Mouse (Mus musculus): ENCODE data around the gene Gm44503. TPM values are rescaled to one million over a fixed set of nuclear protein-coding genes. Genes with fewer than 3 reads are reported as not detected.

Gm44503 gene
- polyA plus RNA-seq (2015; fragmentation: Nextera tagmentation; extraction: Ambion mirVana) = not detected in 2 replicates

DNA sequence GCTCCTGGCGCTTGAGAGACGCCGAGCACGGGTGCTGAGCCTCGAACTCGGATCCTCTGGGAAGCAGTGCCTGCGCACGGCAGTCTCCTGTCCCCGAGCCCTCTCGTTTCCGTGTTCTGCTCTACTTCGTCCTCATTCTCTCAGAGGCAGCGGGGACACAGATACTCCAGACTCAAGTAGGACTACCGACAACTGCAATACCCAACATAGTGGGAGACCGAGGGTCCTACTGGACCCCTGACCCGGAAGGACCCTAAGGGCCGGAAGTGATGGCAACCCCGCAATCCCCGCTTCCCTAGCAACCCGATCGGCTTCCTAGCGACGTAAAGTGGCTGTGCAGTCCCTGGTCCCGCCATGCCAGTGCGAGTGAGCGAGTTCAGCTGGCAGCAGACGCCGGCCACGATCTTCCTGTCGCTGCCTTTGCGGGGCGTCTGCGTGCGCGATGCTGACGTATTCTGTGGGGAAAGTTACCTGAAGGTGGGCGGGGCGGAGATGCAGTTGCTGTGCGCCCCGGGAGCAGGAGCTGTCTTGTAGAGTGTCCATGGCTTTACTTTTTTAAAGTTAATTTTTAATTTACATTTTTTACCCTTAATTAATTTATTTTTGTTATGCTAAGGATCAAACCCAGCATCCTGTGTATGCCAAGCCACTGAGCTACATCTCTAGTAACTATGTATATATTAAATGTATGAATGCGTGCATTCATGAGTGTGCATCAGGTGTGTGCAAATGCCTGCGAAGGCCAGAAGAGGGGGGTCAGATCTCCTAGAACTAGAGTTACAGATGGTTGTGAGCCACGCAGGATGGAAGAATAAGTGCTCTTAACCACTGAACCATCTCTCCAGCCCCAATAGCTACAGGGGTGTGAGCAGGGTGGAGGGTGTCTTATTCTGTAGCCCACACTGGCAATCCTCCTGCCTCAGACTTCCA, at the start of gene Gm44503, which contains the start of gene Dyx1c1:
Gene Gm44503 (plus strand): TSS at position 332 of the 930 bp plus-strand sequence.
Gene Dyx1c1 (plus strand): TSS at position 265 of the 930 bp plus-strand sequence.
- peak; percentile 96 for ATAC-seq (ENCODE audit: low FRiP score)
- WGBS = 1% methylated on average over 43 of the region's 43 CpGs
- no peaks in the 10 kb centered on the region for H3K27me3 ChIP-seq (replicated peaks)
- H3K9ac ChIP-seq (replicated peaks) = peak within 1 kb of the TSS; percentile 54
- peak within 1 kb of the TSS; percentile 57 for H3K4me3 ChIP-seq (replicated peaks)
- no peaks in the 10 kb centered on the region for H3K9me3 ChIP-seq (replicated peaks)
- H3K4me2 ChIP-seq = peak within 1 kb of the TSS; percentile 66
- peaks cover 13% of the 10 kb centered on the region for H3K4me1 ChIP-seq
- H3K36me3 ChIP-seq = no peaks in the 10 kb centered on the region
- peak within 1 kb of the TSS; percentile 75 for H3K27ac ChIP-seq (replicated peaks)

DNA sequence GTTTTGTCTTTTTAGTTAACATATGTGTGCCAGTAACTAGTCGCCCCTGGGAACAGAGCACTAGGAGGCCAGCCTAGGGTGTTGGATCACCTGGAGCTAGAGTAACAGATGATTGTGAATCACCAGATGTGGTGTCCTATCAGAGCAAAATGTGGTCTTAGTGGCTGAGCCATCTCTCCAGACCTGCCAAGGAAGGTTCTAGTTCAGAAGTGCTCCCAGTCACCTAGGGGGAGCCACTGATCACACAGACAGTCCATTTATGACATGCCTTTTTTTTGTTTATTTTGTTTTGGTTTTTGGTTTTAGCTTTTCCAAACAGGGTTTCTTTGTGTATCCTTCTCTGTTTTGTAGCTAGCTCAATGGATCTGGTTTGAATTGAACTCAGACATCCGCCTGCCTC, 47.3 kb upstream of the Gm44503 start:
- Histone ChIP-seq H3K4me2 (no peak overlapping the region), H3K9ac (replicated peaks) (no peak overlapping the region), H3K36me3 (no peaks in the 10 kb centered on the region), H3K27me3 (replicated peaks) (no peaks in the 10 kb centered on the region), H3K9me3 (replicated peaks) (no peaks in the 10 kb centered on the region), H3K4me3 (replicated peaks) (no peak overlapping the region), H3K27ac (replicated peaks) (no peak overlapping the region), H3K4me1 (no peaks in the 10 kb centered on the region)
- ATAC-seq (ENCODE audit: low FRiP score) = no peak
- 95% methylated on average over 2 of the region's 2 CpGs for WGBS

DNA sequence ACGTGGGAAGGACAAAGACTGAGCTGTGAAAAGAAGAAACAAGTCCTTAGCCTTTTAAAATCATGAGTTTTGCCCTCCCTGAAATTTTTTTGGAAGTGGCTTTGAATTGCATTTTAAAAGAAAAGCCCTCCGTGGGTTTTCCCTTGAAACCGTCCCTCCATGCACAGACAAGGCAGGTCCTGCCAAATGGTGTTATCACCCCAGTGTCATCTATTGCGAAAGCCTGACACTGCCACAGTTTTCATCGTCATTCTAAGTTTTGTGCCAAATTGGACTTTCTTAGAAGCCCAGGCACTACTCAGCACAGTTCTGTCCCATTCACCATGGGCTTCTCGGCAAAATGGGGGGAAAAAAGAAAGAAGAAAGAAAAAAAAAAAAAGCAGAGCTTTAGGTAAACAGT, 45.1 kb upstream of the Gm44503 start:
- Histone ChIP-seq H3K36me3 (no peaks in the 10 kb centered on the region), H3K27me3 (replicated peaks) (no peaks in the 10 kb centered on the region), H3K4me2 (no peak overlapping the region), H3K27ac (replicated peaks) (no peak overlapping the region), H3K4me3 (replicated peaks) (no peak overlapping the region), H3K9me3 (replicated peaks) (no peaks in the 10 kb centered on the region), H3K9ac (replicated peaks) (no peak overlapping the region), H3K4me1 (no peaks in the 10 kb centered on the region)
- no peak for ATAC-seq (ENCODE audit: low FRiP score)
- 78% methylated on average over 6 of the region's 6 CpGs for WGBS

DNA sequence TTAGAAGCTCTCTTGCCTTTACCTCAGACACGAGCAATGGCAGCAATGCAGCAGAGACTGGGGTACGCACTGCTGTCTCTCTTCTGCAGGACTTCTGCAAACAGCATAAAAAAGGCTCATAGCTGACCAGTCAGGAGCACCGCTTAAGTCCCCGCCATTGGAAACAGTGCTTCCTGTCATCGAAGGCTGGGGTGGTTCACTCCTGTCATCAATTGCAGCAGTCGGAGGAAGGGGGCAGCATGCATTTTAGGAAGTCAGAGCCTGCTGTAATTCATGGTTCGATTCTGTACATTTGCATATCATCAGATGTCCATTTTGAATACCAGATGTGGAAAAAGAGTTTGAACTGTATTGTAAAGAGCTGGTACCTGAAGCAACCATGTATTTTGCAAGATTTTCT, 42.9 kb upstream of the Gm44503 start:
- Histone ChIP-seq H3K9me3 (replicated peaks) (no peaks in the 10 kb centered on the region), H3K36me3 (no peaks in the 10 kb centered on the region), H3K4me1 (no peaks in the 10 kb centered on the region), H3K27me3 (replicated peaks) (no peaks in the 10 kb centered on the region), H3K9ac (replicated peaks) (no peak overlapping the region), H3K4me2 (no peak overlapping the region), H3K4me3 (replicated peaks) (no peak overlapping the region), H3K27ac (replicated peaks) (no peak overlapping the region)
- no peak for ATAC-seq (ENCODE audit: low FRiP score)
- 77% methylated on average over 7 of the region's 7 CpGs for WGBS

DNA sequence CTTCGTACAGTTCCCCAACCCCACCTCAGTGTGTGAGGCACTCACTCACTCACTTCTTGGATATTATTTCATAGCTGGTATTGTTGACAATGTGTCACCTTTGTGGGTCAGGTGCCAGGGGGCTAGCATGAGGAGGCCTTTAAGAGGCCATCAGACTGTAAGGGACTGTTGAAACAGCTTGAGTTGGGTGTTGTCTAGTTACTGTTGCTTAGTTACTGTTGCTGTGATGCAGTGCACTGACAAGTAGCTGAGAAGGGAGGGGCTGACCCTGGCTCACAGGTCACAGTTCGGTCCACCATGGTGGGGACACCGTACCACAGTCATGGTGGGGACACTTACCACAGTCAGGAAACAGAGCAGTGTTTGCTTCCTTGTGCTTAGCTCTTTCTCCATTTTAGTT, 35.6 kb upstream of the Gm44503 start:
- H3K4me1 ChIP-seq = peaks cover 29% of the 10 kb centered on the region
- H3K27me3 ChIP-seq (replicated peaks) = no peaks in the 10 kb centered on the region
- no peaks in the 10 kb centered on the region for H3K36me3 ChIP-seq
- no peaks in the 10 kb centered on the region for H3K9me3 ChIP-seq (replicated peaks)
- no peak overlapping the region for H3K27ac ChIP-seq (replicated peaks)
- no peak for ATAC-seq (ENCODE audit: low FRiP score)
- H3K4me2 ChIP-seq = no peak overlapping the region
- no peak overlapping the region for H3K9ac ChIP-seq (replicated peaks)
- no peak overlapping the region for H3K4me3 ChIP-seq (replicated peaks)
- 74% methylated on average over 3 of the region's 3 CpGs for WGBS

DNA sequence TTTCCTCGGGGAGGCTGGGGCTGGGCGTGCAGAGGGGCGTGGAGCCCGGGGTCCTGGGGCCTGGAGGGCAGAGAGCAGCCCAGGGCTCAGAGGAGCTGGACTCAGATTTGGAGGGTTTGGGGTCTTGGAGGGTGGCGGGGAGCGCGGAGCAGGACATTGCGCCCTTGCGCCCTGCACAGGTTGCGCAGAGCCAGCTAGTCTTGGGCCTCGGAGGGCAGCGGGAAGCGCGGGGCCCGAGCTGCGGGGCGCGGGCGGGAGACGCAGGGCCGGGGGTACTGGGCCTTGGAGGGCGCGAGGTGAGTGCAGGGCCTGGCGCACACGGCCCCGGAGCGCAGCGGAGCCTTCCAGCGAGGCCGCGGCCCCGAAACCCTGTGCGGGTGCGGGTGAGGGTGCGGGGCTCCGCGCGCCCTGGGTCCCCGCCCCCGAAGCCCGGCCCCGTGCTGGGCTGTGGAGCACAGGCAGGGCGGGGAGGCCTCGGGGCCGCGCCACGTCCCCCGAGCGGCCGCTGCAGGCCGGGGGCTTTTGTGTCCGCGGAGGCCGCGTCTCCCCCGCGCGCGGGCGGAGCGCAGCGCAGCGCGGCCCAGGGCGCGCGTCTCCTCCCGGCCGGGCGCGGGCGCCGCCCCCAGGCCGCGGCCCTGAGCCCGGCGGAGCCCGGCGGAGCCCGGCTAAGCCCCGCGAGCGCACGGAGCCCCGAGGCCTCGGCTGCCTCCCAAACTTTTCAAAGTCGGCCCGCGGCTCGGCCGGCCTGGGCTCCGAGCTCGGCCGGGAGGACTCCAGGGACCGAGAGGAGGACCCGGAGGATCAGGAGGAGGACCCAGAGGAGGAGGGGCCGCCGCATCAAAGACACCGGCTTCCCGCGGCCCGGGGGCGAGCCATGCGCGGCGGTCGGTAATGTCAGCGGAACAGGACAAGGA, 33.4 kb upstream of the Gm44503 start, which contains the start of gene Pygo1:
Gene Pygo1 (plus strand): TSS at position 625 of the 914 bp plus-strand sequence.
- peak within 1 kb of the TSS; percentile 90 for H3K9ac ChIP-seq (replicated peaks)
- ATAC-seq (ENCODE audit: low FRiP score) = peak; percentile 88
- peak within 1 kb of the TSS; percentile 87 for H3K27ac ChIP-seq (replicated peaks)
- no peaks in the 10 kb centered on the region for H3K36me3 ChIP-seq
- peak within 1 kb of the TSS; percentile 82 for H3K4me3 ChIP-seq (replicated peaks)
- H3K4me2 ChIP-seq = peak within 1 kb of the TSS; percentile 98
- H3K27me3 ChIP-seq (replicated peaks) = no peaks in the 10 kb centered on the region
- H3K4me1 ChIP-seq = peaks cover 31% of the 10 kb centered on the region
- H3K9me3 ChIP-seq (replicated peaks) = no peaks in the 10 kb centered on the region
- WGBS = 1% methylated on average over 69 of the region's 108 CpGs

DNA sequence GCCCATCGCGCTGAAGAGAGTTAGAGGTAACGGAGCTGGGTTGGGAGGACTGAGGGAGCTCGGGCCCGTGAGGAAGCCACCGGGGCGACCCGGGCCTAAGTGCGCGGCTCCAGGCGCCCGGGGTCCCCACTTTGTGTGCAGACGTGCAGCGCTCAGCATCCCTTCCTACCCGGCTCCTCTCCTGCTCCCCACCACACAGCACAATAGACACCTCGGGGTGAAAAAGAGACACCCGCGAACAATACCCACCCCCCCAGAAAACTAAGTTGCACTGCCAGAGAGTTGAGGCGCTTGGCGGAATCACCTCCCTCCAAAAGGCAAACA, 32.8 kb upstream of the Gm44503 start:
- H3K4me3 ChIP-seq (replicated peaks) = peak overlapping the region; percentile 82
- peak overlapping the region; percentile 87 for H3K27ac ChIP-seq (replicated peaks)
- H3K4me2 ChIP-seq = peak overlapping the region; percentile 98
- peaks cover 31% of the 10 kb centered on the region for H3K4me1 ChIP-seq
- WGBS = 3% methylated on average over 20 of the region's 20 CpGs
- H3K27me3 ChIP-seq (replicated peaks) = no peaks in the 10 kb centered on the region
- H3K9me3 ChIP-seq (replicated peaks) = no peaks in the 10 kb centered on the region
- ATAC-seq (ENCODE audit: low FRiP score) = peak; percentile 66; the same call in 1 of the 2 replicates
- no peaks in the 10 kb centered on the region for H3K36me3 ChIP-seq
- peak overlapping the region; percentile 90 for H3K9ac ChIP-seq (replicated peaks)

DNA sequence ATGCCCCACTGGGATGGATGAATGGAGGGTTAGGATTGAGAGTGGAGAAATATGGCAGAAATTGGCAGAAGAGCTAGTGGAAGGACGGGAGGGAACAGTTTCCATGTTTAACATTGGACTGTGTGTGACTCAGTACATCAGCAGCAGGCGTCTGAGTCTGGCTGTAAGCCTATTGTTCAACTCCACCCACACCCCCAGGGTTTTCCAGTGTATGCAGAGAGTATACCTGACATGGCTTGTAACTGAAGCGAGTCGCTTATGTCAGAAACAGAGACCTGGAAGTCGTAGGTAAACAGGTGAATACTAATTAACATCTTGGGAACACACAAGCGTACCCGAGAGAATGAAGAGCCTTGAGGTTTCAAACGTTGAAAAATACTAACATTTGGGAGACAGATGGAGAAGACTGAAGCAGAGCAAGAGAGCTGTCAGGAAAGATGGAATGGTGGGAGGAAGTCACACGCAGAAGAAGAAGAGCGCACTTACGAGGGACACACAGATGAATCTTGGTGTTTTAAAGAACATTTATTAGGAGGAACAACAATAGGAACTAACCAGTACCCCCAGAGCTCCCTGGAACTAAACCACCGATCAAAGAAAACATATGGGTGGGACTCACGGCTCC, 27.4 kb upstream of the Gm44503 start:
- H3K27me3 ChIP-seq (replicated peaks) = no peaks in the 10 kb centered on the region
- no peak overlapping the region for H3K9ac ChIP-seq (replicated peaks)
- H3K27ac ChIP-seq (replicated peaks) = no peak overlapping the region
- ATAC-seq (ENCODE audit: low FRiP score) = no peak
- 81% methylated on average over 13 of the region's 13 CpGs for WGBS
- no peak overlapping the region for H3K4me2 ChIP-seq
- no peak overlapping the region for H3K4me3 ChIP-seq (replicated peaks)
- peaks cover 20% of the 10 kb centered on the region for H3K4me1 ChIP-seq
- peaks cover 2% of the 10 kb centered on the region; the same call in 1 of the 2 replicates for H3K36me3 ChIP-seq
- no peaks in the 10 kb centered on the region for H3K9me3 ChIP-seq (replicated peaks)

DNA sequence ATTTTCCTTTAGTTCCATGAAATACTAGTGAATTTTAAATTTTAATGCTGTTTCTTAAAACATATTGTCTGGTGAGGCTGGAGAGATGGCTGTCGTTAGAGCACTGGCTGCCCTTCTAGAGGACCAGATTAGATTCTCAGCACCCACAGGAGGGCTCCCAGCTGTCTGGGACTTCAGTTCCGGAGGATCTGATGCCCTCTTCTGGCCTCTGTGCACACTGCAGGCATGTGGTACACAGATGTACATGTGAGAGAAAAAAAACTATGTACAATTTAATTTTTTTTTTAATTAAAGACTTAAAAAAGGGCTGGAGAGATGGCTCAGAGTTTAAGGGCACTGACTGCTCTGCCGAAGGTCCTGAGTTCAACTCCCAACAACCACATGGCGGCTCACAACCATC, 23.3 kb upstream of the Gm44503 start:
- WGBS = 87% methylated on average over 4 of the region's 4 CpGs
- Histone ChIP-seq H3K9ac (replicated peaks) (no peak overlapping the region), H3K27ac (replicated peaks) (no peak overlapping the region), H3K4me2 (no peak overlapping the region), H3K36me3 (peaks cover 2% of the 10 kb centered on the region; the same call in 1 of the 2 replicates), H3K4me3 (replicated peaks) (no peak overlapping the region), H3K27me3 (replicated peaks) (no peaks in the 10 kb centered on the region), H3K9me3 (replicated peaks) (no peaks in the 10 kb centered on the region), H3K4me1 (no peaks in the 10 kb centered on the region)
- no peak for ATAC-seq (ENCODE audit: low FRiP score)

DNA sequence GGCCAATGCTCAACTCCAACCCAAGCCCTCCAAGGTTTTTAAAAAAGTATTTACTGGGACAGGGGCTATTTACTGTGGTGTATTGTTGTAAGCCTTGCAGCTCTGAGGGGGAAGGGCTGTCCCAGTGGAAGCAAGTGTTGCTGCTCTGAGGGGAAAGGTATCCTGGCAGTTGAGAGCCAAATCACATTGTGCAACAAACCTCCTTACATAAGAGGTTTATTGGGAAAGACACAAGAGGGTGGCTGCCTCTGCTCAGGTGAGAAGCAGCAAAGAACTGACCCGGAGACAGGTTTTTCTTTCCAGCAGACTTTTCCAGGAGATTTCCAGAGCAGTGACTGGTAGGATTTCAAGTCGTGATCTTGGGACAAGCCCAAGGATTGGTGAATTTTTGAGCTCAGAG, 22.4 kb upstream of the Gm44503 start:
- H3K27me3 ChIP-seq (replicated peaks) = no peaks in the 10 kb centered on the region
- 74% methylated on average over 2 of the region's 2 CpGs for WGBS
- no peak overlapping the region for H3K27ac ChIP-seq (replicated peaks)

DNA sequence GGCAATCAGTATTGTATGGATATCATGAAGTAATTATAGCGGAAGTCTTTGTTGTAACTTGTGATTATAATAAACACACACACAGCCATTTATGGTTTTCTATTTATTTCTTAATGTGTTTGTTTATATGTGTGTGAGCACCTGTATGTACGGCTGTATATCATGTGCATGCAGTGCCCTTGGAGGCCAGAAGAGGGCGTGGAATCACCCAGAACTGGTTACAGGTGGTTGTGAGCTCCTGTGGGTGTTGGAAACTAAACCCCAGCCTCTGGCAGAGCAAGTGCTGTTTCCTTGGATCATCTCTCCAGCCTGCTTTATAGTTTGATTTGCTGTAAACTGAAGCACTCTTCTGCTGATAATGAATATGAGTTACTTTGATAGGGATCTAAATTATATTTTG, 15.2 kb upstream of the Gm44503 start:
- Histone ChIP-seq H3K4me2 (no peak overlapping the region), H3K9me3 (replicated peaks) (0 out of 2 replicates have a peak, but pooled peaks cover 3% of the 10 kb centered on the region), H3K9ac (replicated peaks) (no peak overlapping the region), H3K4me1 (no peaks in the 10 kb centered on the region), H3K27me3 (replicated peaks) (no peaks in the 10 kb centered on the region), H3K36me3 (peaks cover 32% of the 10 kb centered on the region), H3K27ac (replicated peaks) (no peak overlapping the region), H3K4me3 (replicated peaks) (no peak overlapping the region)
- WGBS = 68% methylated on average over 3 of the region's 3 CpGs
- ATAC-seq (ENCODE audit: low FRiP score) = no peak

More for the DNA sequence above, 22.4 kb upstream of the Gm44503 start:
- no peaks in the 10 kb centered on the region for H3K4me1 ChIP-seq
- H3K36me3 ChIP-seq = peaks cover 2% of the 10 kb centered on the region; the same call in 1 of the 2 replicates
- no peaks in the 10 kb centered on the region for H3K9me3 ChIP-seq (replicated peaks)
- H3K9ac ChIP-seq (replicated peaks) = no peak overlapping the region
- H3K4me2 ChIP-seq = no peak overlapping the region
- ATAC-seq (ENCODE audit: low FRiP score) = no peak
- no peak overlapping the region for H3K4me3 ChIP-seq (replicated peaks)
